Mouse (Mus musculus) limb, embryonic 10.5 days (tissue): ENCODE measurements at regions not wholly inside any gene's neighbourhood (a gene's known extent, or its start where the extent isn't known, plus 50 kb on each side); places are given as distances from the start of the nearest gene placed in this dataset.
"Not testable (repeated sequence)": the region's sequence is repeated elsewhere in the genome, so short reads cannot be mapped to it uniquely, and the experiment has no call there.

Experiments used
- DNase-seq: peaks from one replicate; pipeline ENCODE4 v3.0.0-alpha.2; 2017; ENCODE audit warnings: low spot score
- H3K27ac ChIP-seq: fragments of 300-500 bp; sonication (generic); 2 replicates; pipeline ENCODE4 v1.5.1; 2016; ENCODE audit warnings: mild to moderate bottlenecking
- H3K27me3 ChIP-seq: fragments of 300-500 bp; sonication (generic); 2 replicates; pipeline ENCODE4 v1.6.1; 2016; ENCODE audit warnings: low read depth, mild to moderate bottlenecking; ENCODE audit not compliant: poor library complexity, severe bottlenecking
- H3K36me3 ChIP-seq: fragments of 300-500 bp; sonication (generic); 2 replicates; pipeline ENCODE4 v1.6.1; 2016; ENCODE audit warnings: mild to moderate bottlenecking, moderate library complexity
- H3K4me1 ChIP-seq: fragments of 300-500 bp; sonication (generic); 2 replicates; pipeline ENCODE4 v1.6.1; 2016
- H3K4me3 ChIP-seq: fragments of 300-500 bp; sonication (generic); 2 replicates; pipeline ENCODE4 v1.5.1; 2016; ENCODE audit warnings: mild to moderate bottlenecking, moderate library complexity
- H3K9me3 ChIP-seq: fragments of 300-500 bp; sonication (generic); replicated peaks from 2 replicates; pipeline ENCODE4 v1.6.1; 2016; ENCODE audit warnings: mild to moderate bottlenecking
- WGBS: fragments of 180-500 bp; shearing (Covaris S2); methylation state at CpG from one replicate; pipeline ENCODE4 v1.1.7; 2016; 5-methylcytosine and 5-hydroxymethylcytosine counted together

DNA sequence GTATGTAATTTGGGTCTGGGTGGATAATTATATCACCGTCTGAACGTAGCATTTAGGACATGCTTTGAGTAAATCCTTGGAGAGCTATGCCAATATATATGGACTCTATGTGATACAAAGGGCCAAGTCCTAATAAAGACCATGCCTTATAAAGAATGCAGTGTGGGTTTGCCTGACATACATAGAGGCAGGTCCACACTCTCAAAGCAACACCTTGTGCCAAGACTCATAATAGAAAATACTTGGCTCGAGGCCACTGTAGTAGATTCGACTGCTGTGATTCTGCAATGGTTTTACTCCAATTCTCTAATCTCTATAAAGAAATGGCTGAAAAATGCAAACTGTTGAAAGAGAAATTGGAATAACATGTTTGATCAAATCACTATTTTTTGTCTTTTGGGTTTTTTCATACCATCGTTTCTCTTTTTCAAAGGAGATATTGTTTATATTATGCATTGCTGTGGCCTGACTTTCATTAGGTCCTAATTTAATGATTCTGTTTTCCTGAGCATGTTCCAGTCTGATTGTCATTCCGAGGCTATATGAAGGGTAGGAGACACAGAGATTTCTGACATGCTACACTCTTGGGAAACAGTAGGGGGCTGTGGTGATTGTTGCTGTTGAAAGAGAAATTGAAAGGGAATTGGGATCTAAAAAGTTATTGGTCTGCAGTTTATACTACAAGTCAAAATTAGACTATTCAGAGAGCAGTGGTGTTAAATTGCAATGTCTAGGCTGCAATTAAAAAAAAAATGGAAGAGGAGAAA, 884.7 kb downstream of the Ttll7 start:
- Histone ChIP-seq H3K36me3 (no peaks in the 10 kb centered on the region), H3K9me3 (no peaks in the 10 kb centered on the region), H3K27ac (no peak overlapping the region), H3K27me3 (no peaks in the 10 kb centered on the region), H3K4me1 (no peaks in the 10 kb centered on the region), H3K4me3 (no peak overlapping the region)
- 88% methylated on average over 6 of the region's 6 CpGs for WGBS
- DNase-seq = no peak

DNA sequence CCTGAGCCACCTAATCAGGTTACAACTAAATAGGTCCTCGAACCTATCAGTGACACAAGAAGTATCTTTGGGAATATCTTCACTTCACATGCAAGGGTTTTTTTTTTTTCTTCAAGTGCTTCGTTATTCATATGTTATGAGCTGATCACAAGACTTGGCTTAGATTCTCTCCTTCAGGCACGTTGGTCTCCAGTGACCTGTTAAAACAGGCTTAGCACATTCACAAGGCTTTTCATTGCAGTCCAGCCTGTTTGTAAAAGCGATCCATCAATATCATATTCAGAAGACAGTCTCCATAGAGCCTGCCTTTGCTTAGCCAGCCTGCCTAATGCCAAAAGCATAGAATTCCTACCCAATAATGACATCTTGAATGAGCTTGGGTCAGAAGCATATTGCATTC, 864.2 kb downstream of the Ttll7 start:
- no peaks in the 10 kb centered on the region for H3K36me3 ChIP-seq
- DNase-seq = no peak
- no peak overlapping the region for H3K27ac ChIP-seq
- H3K4me1 ChIP-seq = no peaks in the 10 kb centered on the region
- H3K9me3 ChIP-seq = no peaks in the 10 kb centered on the region
- H3K4me3 ChIP-seq = no peak overlapping the region
- WGBS = 83% methylated on average over 4 of the region's 4 CpGs
- H3K27me3 ChIP-seq = no peaks in the 10 kb centered on the region

DNA sequence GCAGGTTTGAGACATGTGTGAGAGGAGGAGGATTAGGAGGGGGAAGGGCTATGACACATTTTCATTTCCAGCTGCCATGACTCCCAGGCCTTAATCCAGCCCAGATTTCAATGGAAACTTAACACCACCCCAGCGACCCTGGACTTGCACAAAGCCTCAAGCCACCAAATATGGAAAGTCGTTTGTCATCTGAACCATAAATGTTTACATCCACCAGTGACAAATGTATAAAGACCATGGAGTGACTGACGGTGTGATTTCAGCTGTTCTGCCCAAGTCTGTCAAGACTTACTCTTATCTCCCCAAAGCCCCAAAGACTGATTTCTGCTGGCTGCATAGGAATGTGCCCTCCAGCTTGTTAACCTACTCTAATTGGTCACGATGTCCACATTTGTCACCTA, 855.2 kb downstream of the Ttll7 start:
- no peaks in the 10 kb centered on the region for H3K27me3 ChIP-seq
- WGBS = 21% methylated on average over 4 of the region's 4 CpGs
- no peaks in the 10 kb centered on the region for H3K36me3 ChIP-seq
- H3K4me3 ChIP-seq = no peak overlapping the region
- DNase-seq = peak; percentile 70
- H3K4me1 ChIP-seq = peaks cover 17% of the 10 kb centered on the region
- no peaks in the 10 kb centered on the region for H3K9me3 ChIP-seq
- peak overlapping the region; percentile 73 for H3K27ac ChIP-seq

DNA sequence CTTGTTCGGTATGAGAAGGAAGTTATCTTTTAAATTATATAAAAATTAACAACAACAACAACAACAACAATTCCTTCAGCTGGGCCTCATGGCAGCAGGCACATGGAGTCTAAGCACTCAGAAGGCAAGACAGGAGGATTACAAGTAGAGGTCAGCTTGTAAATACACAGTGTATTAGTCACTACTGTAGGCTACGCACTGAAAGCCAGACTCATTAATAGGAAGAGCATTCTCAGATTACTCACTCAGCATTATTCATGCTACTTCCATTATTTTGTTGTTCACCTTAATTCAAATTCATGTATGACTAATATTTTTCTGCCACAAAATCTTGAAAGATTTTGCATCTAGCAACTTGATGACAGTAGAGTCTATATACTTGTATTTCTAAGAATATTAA, 831.6 kb downstream of the Ttll7 start:
- no peaks in the 10 kb centered on the region for H3K36me3 ChIP-seq
- no peak overlapping the region for H3K27ac ChIP-seq
- H3K27me3 ChIP-seq = no peaks in the 10 kb centered on the region
- 91% methylated on average over 2 of the region's 2 CpGs for WGBS
- DNase-seq = no peak
- no peaks in the 10 kb centered on the region for H3K4me1 ChIP-seq
- no peaks in the 10 kb centered on the region for H3K9me3 ChIP-seq
- no peak overlapping the region for H3K4me3 ChIP-seq

DNA sequence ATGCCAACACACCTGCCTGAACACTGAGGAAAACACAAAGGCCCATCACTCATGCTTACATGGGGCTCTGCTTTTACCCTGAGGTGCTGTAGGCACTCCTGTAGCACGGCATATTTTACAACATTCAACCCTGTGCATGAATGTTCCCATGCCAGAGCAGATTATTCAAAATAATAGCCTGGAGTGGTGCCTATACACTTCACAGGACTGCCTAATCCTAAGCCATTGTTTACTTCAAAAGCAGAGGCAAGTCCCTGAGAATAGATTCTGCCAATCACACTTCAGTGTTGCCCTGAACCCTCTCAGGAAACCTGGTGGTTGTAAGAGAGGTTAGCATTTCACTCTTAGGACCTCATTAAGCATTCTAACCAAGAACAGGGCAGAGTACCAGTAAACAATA, 828.1 kb downstream of the Ttll7 start:
- Histone ChIP-seq H3K9me3 (no peaks in the 10 kb centered on the region), H3K4me3 (no peak overlapping the region), H3K27me3 (no peaks in the 10 kb centered on the region), H3K36me3 (no peaks in the 10 kb centered on the region), H3K4me1 (no peaks in the 10 kb centered on the region), H3K27ac (no peak overlapping the region)
- DNase-seq = no peak
- WGBS = 76% methylated on average over 1 of the region's 1 CpGs

DNA sequence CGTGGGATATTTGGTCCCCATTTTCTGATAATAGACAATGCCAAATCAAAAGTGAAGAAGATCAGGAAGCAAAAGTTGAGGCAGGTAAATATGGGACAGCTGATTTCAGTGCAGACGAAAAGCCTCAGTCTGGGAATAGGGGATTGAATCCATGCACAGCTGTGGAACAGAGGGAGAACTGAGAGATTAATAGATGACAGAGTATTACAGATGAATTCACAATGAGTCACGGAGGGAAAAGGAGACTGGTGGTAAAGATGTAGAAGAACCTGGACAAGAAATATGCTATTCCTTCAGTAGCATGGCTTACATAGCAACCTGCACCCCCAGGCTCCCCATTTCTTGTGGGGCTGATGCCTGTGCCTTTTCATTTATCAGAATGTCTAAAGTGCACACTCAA, 810.4 kb downstream of the Ttll7 start:
- Histone ChIP-seq H3K4me1 (no peaks in the 10 kb centered on the region), H3K9me3 (no peaks in the 10 kb centered on the region), H3K4me3 (no peak overlapping the region), H3K27me3 (no peaks in the 10 kb centered on the region), H3K36me3 (no peaks in the 10 kb centered on the region), H3K27ac (no peak overlapping the region)
- no peak for DNase-seq
- 83% methylated on average over 3 of the region's 3 CpGs for WGBS

DNA sequence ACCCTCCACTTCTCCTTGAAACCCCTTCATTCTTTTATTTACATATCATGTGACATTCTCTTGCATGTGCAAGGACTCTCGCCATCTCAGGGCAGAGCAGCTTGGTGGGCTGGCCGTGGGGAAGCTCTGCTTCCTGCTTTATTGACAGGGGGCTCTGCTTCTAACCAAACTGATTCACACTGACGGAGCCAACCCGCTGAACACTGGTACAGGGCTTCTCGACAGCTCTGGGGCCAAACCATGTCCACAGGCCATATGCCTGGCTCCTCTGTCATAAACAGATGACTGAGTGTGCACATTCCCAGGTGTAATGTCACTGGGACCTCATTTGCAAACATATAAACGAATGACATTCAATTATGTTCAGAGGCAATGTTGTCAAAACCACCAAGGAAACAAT, 800.7 kb downstream of the Ttll7 start:
- no peak for DNase-seq
- Histone ChIP-seq H3K4me1 (peaks cover 7% of the 10 kb centered on the region), H3K27ac (no peak overlapping the region), H3K36me3 (no peaks in the 10 kb centered on the region), H3K9me3 (no peaks in the 10 kb centered on the region), H3K4me3 (no peak overlapping the region), H3K27me3 (no peaks in the 10 kb centered on the region)
- WGBS = 61% methylated on average over 6 of the region's 6 CpGs

DNA sequence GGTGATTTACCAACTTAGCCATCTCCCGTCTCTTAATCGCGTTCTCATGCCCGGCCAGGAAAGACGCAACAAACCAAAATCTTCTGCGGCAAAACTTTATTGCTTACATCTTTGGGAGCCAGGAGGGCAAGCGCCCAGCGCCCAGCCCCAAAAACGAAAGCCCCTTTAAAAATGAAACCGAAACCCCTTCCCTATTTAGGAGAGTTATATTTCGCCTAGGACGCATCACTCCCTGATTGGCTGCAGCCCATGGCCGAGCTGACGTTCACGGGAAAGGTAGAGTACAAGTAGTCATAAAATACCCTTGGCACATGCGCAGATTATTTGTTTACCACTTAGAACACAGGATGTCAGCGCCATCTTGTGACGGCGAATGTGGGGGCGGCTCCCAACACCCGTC, 783.3 kb downstream of the Ttll7 start:
- H3K4me1 ChIP-seq, H3K4me3 ChIP-seq, H3K36me3 ChIP-seq, DNase-seq, H3K27me3 ChIP-seq, H3K27ac ChIP-seq, H3K9me3 ChIP-seq: not testable (repeated sequence)
- 95% methylated on average over 21 of the region's 21 CpGs for WGBS

DNA sequence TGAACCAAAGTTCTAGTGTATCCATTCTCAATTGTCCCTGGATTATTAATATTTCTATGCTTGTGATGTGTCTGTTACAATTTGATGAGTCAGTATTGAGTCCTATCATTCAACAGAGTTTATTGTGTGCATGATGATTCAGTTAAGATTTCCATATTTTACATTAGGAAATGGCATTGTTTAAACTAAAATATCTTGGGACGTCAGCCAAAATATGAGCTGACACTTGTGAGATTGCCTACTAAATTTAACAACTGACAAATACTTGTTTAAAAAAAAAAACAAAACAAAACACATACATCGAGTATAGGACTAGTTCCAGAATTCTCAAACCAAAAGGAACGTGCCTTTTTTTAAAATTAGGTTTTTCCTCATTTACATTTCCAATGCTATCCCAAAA, 779.0 kb downstream of the Ttll7 start:
- Histone ChIP-seq H3K9me3 (no peaks in the 10 kb centered on the region), H3K27me3 (no peaks in the 10 kb centered on the region), H3K27ac (no peak overlapping the region), H3K4me1 (no peaks in the 10 kb centered on the region), H3K4me3 (no peak overlapping the region), H3K36me3 (no peaks in the 10 kb centered on the region)
- DNase-seq = no peak
- WGBS = 91% methylated on average over 3 of the region's 3 CpGs

DNA sequence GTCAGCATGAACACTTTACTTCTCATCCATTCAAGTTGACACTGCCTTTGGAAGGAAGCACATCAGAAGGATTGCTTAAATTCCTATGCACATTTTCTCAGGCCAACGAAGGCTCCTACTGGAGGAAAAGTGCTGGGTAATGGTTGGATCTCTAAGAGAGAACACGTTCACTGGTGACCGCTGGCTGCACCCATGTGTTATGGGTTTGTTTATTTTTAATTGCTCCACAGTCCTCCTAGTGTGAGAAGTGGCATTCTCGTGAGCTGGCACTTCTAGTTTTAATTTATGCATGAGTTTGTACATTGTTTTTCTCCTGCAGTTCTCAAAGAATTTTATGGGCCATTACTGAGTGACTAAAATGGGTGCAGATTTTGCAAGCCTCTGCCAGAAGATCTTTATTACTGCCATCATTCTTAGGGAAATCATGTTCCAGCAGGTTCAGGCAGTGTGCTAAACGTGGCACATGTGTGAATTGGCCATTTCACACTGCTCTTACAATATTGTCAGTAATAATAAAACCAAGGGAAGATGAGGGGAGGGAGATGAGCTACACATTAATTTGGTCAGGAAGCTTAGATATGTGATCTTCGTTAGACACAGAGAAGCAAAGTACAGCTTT, 731.6 kb downstream of the Ttll7 start:
- no peak for DNase-seq
- H3K9me3 ChIP-seq = no peaks in the 10 kb centered on the region

DNA sequence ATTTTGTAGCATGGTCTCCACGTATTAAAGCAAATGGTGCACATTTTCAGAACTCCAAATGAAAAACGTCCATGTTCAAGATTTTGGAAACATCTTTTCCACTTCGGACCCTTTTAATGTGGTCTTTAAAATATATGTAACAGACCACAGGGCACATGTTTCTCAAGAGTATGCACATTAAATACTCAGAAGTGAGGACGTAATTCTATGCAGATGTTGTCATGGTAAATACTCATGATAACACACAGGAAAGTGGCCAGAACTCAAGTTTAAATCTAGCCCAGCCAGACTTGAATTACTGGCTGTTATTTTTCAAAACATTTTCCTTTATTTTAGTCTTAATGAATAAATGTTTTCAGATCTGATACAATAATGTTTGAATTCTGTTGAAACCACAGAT, 719.7 kb downstream of the Ttll7 start:
- no peak for DNase-seq
- 78% methylated on average over 4 of the region's 4 CpGs for WGBS
- no peak overlapping the region for H3K4me3 ChIP-seq

More for the DNA sequence above, 731.6 kb downstream of the Ttll7 start:
- Histone ChIP-seq H3K27me3 (no peaks in the 10 kb centered on the region), H3K4me1 (no peaks in the 10 kb centered on the region), H3K36me3 (no peaks in the 10 kb centered on the region), H3K27ac (no peak overlapping the region), H3K4me3 (no peak overlapping the region)
- 52% methylated on average over 6 of the region's 6 CpGs for WGBS

DNA sequence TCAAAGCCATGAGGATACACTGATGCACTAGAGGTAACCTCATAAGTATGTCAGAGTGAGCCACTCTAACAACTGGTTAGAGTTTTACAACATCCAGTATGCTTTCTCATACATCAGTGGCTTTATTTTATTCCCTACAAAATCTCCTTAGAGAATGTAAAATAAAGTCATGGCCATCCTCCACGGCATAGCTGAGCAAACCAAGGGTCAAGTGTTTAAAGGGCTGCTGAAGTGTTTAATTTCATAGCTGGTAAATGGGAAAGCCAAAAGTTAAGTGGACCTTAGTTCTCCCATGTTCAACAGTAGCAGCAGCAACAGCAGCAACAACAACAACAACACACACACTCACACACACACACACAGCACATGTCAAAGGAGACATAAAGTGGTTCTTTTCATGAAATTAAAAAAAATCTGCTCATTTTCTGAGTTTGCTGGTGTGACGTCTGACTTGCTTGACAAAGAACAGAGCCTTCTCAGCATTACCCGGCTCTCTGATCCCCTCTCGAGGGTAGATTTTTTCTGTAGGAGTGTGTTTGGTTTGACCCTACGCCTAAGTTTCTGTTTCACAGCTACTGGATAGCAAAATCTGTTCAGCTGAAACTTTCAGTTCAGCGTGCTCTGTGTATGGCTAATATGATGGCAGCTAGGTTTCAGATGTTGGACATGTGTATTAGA, 693.3 kb downstream of the Ttll7 start:
- Histone ChIP-seq H3K27ac (peak overlapping the region; percentile 51; the same call in 1 of the 2 replicates), H3K4me3 (no peak overlapping the region), H3K36me3 (no peaks in the 10 kb centered on the region), H3K9me3 (no peaks in the 10 kb centered on the region), H3K4me1 (peaks cover 3% of the 10 kb centered on the region; the same call in 1 of the 2 replicates), H3K27me3 (no peaks in the 10 kb centered on the region)
- 52% methylated on average over 6 of the region's 6 CpGs for WGBS
- no peak for DNase-seq

More for the DNA sequence above, 719.7 kb downstream of the Ttll7 start:
- Histone ChIP-seq H3K27me3 (no peaks in the 10 kb centered on the region), H3K4me1 (peaks cover 12% of the 10 kb centered on the region; the same call in 1 of the 2 replicates), H3K9me3 (no peaks in the 10 kb centered on the region), H3K27ac (no peak overlapping the region), H3K36me3 (no peaks in the 10 kb centered on the region)

DNA sequence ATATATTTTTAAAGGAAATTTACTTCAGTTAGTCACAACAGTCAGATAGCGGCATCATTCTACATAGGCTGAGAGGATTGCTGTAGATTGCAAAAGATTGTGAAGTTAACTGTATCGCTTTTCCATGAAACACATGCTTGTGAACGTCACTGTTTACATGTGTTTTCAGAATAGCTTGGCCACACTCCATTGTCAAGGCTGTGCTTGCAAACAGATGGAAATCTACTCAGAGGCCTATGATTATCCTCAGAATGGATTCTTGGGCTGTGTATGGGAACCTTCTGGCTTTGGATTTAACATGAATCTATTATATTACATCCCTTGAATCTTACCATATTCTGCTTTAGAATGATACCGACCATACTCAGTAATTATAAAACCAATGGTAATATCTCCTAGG, 690.1 kb downstream of the Ttll7 start:
- no peaks in the 10 kb centered on the region for H3K9me3 ChIP-seq
- DNase-seq = no peak
- no peak overlapping the region for H3K4me3 ChIP-seq
- no peaks in the 10 kb centered on the region for H3K36me3 ChIP-seq
- 96% methylated on average over 4 of the region's 4 CpGs for WGBS
- H3K4me1 ChIP-seq = peaks cover 3% of the 10 kb centered on the region; the same call in 1 of the 2 replicates
- H3K27ac ChIP-seq = no peak overlapping the region
- no peaks in the 10 kb centered on the region for H3K27me3 ChIP-seq
